Mouse (Mus musculus): Measurements from ENCODE around the gene Hs3st5. TPM values are rescaled to one million over a fixed set of nuclear protein-coding genes. Genes with fewer than 3 reads are reported as not detected.
A peak's percentile ranks its signal among the peaks of the same experiment; 100 is the strongest.

The Hs3st5 gene
- 4.3 and 4.4 TPM in 2 replicates for polyA plus RNA-seq (2012; rRNA removed)

DNA sequence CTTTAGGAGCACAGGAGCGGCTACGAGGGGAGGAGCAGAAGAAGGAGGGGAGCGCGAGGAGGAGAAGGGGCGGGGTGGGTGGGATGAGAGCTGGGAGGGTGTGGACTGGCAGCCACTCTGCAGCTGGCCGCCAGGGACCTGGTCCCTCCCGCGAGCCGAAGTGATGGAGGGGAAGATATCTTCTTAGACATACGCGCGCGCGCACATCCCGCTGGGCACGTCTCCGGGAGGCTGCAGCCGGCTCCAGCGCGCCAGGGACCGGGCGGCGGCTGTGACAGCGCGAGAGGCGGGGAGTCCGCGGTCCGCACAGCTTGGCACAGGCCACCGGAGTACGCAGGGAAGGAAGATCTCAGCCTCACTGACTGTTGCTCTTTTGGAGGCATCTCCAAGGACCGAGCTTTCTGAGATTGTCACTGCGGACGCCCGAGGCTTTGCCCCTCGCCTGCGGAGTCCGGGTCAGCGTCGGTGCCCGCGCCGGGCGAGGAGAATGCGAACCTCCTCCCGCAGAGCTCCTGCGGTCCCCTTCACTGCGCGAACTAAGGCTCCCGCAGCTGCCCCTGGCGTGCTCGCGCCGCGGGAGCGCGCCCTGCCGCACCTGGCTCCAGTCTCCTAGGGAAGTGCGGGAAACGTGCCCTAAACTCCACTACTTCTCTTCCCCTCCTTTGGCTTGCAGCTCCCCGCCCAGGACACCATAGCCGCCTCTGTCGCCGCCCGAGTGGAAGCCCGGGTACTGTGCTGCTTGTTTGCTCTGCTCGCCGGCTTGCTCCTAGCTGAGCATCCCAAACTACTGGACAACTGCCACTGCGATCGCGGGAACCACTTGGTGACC, at the start of gene Hs3st5:
TSS of gene Hs3st5 (plus strand) at position 88 of the 829 bp plus-strand sequence.
- no peaks in the 10 kb centered on the region for H3K4me1 ChIP-seq (ENCODE audit: control insufficient read depth, insufficient read depth, low read length)
- no peak within 1 kb of the TSS for H3K27ac ChIP-seq (ENCODE audit: insufficient read depth, low read length)
- TF ChIP-seq POLR2A (IDR thresholded peaks at IDR 0.05; ENCODE audit: extremely low read depth, insufficient read depth, low read length) (peak; percentile 28; the same call in 1 of the 2 replicates), CTCF (IDR thresholded peaks at IDR 0.05; ENCODE audit: extremely low read depth, insufficient read depth, low read length) (no peak)
- peak within 1 kb of the TSS; percentile 47 for H3K4me3 ChIP-seq (ENCODE audit: insufficient read depth, low read length)

DNA sequence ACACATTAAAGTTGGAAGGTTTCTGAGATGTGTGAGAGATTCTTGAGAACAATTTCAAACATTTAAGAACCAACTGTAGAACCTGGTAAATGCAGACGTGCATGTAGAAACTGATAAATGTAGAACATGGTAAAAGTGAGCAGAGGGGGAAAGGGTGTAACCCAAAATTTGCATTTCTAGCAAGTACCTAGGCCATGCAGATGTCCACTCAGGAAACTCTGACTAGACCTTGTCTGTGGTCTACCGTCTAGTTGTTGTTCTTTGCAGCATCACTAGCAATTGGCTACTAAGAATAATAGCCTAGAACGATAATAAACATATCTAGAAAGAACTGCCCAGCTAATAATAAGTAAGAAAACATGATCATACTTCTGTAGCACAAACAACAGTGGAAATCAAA, 38.0 kb upstream of the Hs3st5 start:
- no peak overlapping the region for H3K27ac ChIP-seq (ENCODE audit: insufficient read depth, low read length)
- no peak overlapping the region for H3K4me3 ChIP-seq (ENCODE audit: insufficient read depth, low read length)
- TF ChIP-seq CTCF (IDR thresholded peaks at IDR 0.05; ENCODE audit: extremely low read depth, insufficient read depth, low read length) (no peak), POLR2A (IDR thresholded peaks at IDR 0.05; ENCODE audit: extremely low read depth, insufficient read depth, low read length) (no peak)
- no peaks in the 10 kb centered on the region for H3K4me1 ChIP-seq (ENCODE audit: control insufficient read depth, insufficient read depth, low read length)

DNA sequence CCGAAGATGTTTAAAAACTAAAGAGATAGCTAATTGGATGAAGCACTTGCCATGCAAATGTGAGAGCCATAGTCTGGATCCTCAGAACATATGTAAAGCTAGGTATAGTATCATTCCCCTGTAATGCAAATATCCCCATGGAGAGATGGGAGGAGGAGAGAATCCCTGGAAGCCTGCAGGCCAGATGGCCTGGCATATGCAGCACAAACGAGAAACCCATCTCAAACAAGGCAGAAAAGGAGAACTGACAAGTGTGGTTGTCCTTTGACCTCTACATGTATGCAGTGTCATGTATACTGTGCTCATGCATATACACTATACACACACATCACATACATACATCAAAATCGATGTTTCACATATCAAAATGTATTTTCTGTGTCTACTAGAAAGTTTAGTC, 35.5 kb upstream of the Hs3st5 start:
- TF ChIP-seq POLR2A (IDR thresholded peaks at IDR 0.05; ENCODE audit: extremely low read depth, insufficient read depth, low read length), result no peak
- no peak for TF ChIP-seq CTCF (IDR thresholded peaks at IDR 0.05; ENCODE audit: extremely low read depth, insufficient read depth, low read length)
- H3K4me3 ChIP-seq (ENCODE audit: insufficient read depth, low read length), result no peak overlapping the region
- H3K4me1 ChIP-seq (ENCODE audit: control insufficient read depth, insufficient read depth, low read length), result no peaks in the 10 kb centered on the region
- no peak overlapping the region for H3K27ac ChIP-seq (ENCODE audit: insufficient read depth, low read length)

DNA sequence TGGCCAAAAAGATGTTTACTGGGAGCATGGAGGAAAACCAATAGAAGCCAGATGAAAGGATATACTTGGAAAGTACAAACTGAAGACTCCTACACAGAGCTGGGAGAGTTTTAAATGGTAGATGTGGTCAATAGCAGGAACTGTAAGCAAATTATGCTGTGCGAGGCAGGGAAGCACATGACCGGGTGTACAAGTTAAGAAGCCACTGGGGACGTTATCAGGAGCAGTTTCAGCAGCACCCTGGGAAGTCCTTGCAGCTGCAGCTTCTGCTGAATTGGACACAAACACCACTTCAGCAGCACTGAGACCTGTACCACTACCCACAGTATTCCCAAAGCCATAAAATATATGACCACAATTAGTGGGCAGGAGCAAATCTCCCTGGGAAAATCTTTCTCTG, 31.8 kb upstream of the Hs3st5 start:
- no peak overlapping the region for H3K27ac ChIP-seq (ENCODE audit: insufficient read depth, low read length)
- no peak for TF ChIP-seq POLR2A (IDR thresholded peaks at IDR 0.05; ENCODE audit: extremely low read depth, insufficient read depth, low read length)
- no peaks in the 10 kb centered on the region for H3K4me1 ChIP-seq (ENCODE audit: control insufficient read depth, insufficient read depth, low read length)
- no peak overlapping the region for H3K4me3 ChIP-seq (ENCODE audit: insufficient read depth, low read length)

DNA sequence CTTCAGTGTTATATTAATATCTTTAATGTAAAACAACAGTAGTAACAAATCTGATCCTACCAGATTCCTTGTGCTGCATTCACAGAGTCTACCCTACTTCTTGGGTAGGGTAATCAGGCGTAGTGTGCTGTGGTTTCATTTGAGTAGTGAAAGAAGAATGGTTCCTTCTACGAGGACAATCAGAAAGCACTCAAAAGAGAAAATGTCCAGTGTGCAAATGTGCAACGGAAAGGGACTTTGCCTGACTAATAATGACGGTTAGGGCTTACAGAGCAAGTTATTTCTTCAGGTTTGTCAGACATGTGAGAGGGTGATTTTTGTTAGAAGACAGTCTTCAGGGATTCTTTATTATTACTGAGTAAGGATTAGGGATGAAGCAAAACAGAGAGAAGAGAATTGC, 29.1 kb upstream of the Hs3st5 start:
- no peak overlapping the region for H3K27ac ChIP-seq (ENCODE audit: insufficient read depth, low read length)

DNA sequence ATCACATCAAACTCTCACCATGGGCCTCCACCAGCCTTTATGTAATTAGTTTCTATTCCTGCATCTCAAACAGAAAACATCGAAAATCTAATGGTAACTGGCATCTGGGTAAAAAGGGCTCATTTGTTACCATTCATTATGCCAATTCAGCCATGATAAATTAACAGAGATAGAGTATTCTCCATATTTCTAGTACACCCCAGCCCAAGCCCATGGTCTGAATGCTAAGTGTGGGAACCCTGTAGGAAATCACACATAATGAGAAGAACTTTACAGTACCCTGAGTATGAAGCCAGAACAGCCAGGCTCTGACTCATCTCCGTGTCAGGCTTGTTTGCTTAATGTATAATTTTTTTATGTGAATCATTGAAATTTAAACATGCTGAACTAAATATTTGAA, 23.3 kb upstream of the Hs3st5 start:
- Histone ChIP-seq H3K4me1 (ENCODE audit: control insufficient read depth, insufficient read depth, low read length) (no peaks in the 10 kb centered on the region), H3K27ac (ENCODE audit: insufficient read depth, low read length) (no peak overlapping the region), H3K4me3 (ENCODE audit: insufficient read depth, low read length) (no peak overlapping the region)
- TF ChIP-seq POLR2A (IDR thresholded peaks at IDR 0.05; ENCODE audit: extremely low read depth, insufficient read depth, low read length) (no peak), CTCF (IDR thresholded peaks at IDR 0.05; ENCODE audit: extremely low read depth, insufficient read depth, low read length) (no peak)

More for the DNA sequence above, 29.1 kb upstream of the Hs3st5 start:
- TF ChIP-seq CTCF (IDR thresholded peaks at IDR 0.05; ENCODE audit: extremely low read depth, insufficient read depth, low read length) (no peak), POLR2A (IDR thresholded peaks at IDR 0.05; ENCODE audit: extremely low read depth, insufficient read depth, low read length) (no peak)
- no peak overlapping the region for H3K4me3 ChIP-seq (ENCODE audit: insufficient read depth, low read length)
- H3K4me1 ChIP-seq (ENCODE audit: control insufficient read depth, insufficient read depth, low read length), result no peaks in the 10 kb centered on the region

DNA sequence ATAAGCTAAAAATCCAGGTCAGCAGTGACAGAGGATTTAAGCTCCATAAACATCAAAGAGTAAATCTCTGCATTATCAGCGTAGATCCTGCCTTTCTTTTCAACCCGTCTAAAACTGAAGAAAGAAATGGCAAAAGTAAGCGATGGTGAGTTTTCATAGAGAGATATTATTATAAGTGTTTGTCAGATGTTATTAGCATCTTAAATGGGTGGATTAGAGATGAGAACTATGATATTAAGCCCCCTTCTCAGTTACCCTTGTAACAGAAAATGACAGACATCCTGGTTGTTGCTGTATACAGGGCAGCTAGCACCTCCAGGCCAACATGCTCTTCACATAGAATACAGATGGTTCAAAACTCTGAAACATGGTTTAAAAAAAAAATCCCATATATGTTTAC, 22.6 kb upstream of the Hs3st5 start:
- H3K4me3 ChIP-seq (ENCODE audit: insufficient read depth, low read length), result no peak overlapping the region
- TF ChIP-seq CTCF (IDR thresholded peaks at IDR 0.05; ENCODE audit: extremely low read depth, insufficient read depth, low read length) (no peak), POLR2A (IDR thresholded peaks at IDR 0.05; ENCODE audit: extremely low read depth, insufficient read depth, low read length) (no peak)
- H3K27ac ChIP-seq (ENCODE audit: insufficient read depth, low read length), result no peak overlapping the region
- H3K4me1 ChIP-seq (ENCODE audit: control insufficient read depth, insufficient read depth, low read length), result no peaks in the 10 kb centered on the region

DNA sequence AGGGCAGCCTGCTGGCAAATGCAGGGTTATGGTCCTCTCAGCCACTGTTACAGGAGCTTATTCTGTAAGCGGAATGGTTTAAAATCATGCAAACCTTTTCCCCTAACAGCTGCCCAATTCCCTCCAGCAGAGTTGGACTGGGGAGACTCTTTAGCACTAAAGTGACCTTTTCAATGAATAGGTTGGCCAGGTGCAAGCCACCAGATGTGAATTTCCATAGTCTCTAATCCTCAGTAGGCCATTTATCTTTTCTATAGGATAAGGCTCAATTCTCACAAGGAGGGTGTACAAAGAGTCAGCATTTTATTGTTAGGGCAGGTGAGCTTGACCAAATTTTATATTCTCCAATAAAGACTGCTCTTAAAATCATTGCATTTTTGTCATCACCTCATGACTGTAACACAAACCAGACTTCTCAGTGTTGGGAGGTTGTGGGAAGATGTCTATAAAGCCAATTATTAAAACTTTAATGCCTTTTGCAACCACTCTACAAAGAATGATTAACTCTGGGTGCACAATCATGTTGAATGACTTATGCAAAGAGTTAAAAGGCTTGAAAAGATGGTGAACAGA, 21.8 kb upstream of the Hs3st5 start:
- TF ChIP-seq CTCF (IDR thresholded peaks at IDR 0.05; ENCODE audit: extremely low read depth, insufficient read depth, low read length), result no peak
- no peak for TF ChIP-seq POLR2A (IDR thresholded peaks at IDR 0.05; ENCODE audit: extremely low read depth, insufficient read depth, low read length)
- Histone ChIP-seq H3K4me3 (ENCODE audit: insufficient read depth, low read length) (no peak overlapping the region), H3K4me1 (ENCODE audit: control insufficient read depth, insufficient read depth, low read length) (no peaks in the 10 kb centered on the region), H3K27ac (ENCODE audit: insufficient read depth, low read length) (no peak overlapping the region)

DNA sequence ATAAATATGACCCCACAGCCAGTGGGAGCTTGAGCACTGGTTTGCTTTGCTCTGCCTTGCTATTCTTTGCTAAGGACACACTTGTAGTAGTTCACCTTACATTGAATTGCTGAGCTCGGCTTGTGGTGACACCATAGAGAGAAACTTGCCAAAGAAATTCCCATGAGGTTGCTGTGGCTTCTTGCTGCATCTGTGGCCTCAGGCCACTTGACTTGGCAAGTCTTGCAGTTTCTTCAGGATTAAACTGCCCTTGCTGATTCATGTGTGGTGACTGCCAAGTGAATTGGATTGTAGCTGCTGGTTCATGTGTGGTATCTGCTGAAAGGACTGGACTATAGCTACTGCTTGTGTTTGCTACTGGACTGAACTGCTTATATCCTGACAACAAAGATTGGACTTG, 13.0 kb upstream of the Hs3st5 start:
- TF ChIP-seq POLR2A (IDR thresholded peaks at IDR 0.05; ENCODE audit: extremely low read depth, insufficient read depth, low read length) (no peak), CTCF (IDR thresholded peaks at IDR 0.05; ENCODE audit: extremely low read depth, insufficient read depth, low read length) (no peak)
- no peaks in the 10 kb centered on the region for H3K4me1 ChIP-seq (ENCODE audit: control insufficient read depth, insufficient read depth, low read length)
- no peak overlapping the region for H3K27ac ChIP-seq (ENCODE audit: insufficient read depth, low read length)
- H3K4me3 ChIP-seq (ENCODE audit: insufficient read depth, low read length), result no peak overlapping the region

DNA sequence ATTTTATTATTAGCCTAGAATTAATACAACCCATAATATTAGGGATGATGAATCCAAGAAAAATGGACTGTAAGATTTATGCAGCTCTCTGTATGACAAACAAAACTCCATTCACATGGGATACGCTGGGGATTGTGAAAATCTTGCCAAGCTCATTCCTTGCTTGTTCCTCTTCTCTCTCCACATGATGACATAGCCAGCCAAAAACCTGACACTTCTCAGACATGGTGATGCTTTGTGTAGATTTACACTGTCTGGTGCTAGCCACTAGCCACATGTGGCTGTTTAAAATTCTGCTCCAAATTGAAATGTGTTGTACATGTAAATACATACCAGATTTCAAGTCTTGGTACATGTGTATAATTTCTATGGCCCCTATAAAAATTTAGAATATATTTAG, 6.9 kb upstream of the Hs3st5 start:
- no peak overlapping the region for H3K27ac ChIP-seq (ENCODE audit: insufficient read depth, low read length)
- no peaks in the 10 kb centered on the region for H3K4me1 ChIP-seq (ENCODE audit: control insufficient read depth, insufficient read depth, low read length)
- TF ChIP-seq POLR2A (IDR thresholded peaks at IDR 0.05; ENCODE audit: extremely low read depth, insufficient read depth, low read length) (no peak), CTCF (IDR thresholded peaks at IDR 0.05; ENCODE audit: extremely low read depth, insufficient read depth, low read length) (no peak)
- H3K4me3 ChIP-seq (ENCODE audit: insufficient read depth, low read length), result no peak overlapping the region

All from cortical plate, adult 2 months (tissue).